Mouse (Mus musculus): ENCODE measurements around the gene Cfap43. TPM values are rescaled to one million over a fixed set of nuclear protein-coding genes. Genes with fewer than 3 reads are reported as not detected.

The Cfap43 gene
- polyA plus RNA-seq, 1 experiment from 2014 or later = 1.4 TPM

DNA sequence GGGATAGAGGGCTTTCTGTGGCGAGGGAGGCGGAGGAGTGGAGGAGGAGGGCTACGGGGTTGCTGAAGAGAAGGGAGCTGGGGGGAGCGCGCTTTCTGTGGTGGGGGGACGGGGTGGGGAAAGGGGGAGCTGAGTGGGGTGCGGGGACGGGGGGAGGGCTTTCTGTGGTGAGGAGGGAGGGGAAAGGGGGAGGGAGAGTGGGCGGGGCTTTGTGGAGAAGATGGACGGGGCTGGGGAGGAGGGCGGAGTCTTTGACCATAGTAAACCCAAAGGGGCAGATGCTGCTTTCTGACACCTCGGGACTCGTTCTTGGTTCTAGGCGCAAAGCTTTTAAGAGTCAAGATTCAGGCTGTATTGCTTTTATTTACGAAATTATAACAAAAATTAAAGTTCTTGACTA is 187.2 kb downstream of the Cfap43 start:
- H3K27me3 ChIP-seq (replicated peaks; ENCODE audit: control insufficient read depth, insufficient read depth, low read length) = no peaks in the 10 kb centered on the region
- H3K4me3 ChIP-seq (ENCODE audit: low read depth, low read length) = peak overlapping the region; percentile 79
- WGBS = 1% methylated on average over 13 of the region's 15 CpGs
- H3K4me2 ChIP-seq (ENCODE audit: low read length) = peak overlapping the region; percentile 54
- H3K27ac ChIP-seq (ENCODE audit: low read depth, low read length) = peak overlapping the region; percentile 95
- ATAC-seq = peak; percentile 18; the same call in 1 of the 2 replicates
- no peaks in the 10 kb centered on the region for H3K4me1 ChIP-seq (ENCODE audit: control insufficient read depth, insufficient read depth, low read length)
- peak; percentile 85 for DNase-seq (ENCODE audit: low spot score)
- H3K9ac ChIP-seq (ENCODE audit: low read length) = peak overlapping the region; percentile 79
- H3K9me3 ChIP-seq (replicated peaks; ENCODE audit: control insufficient read depth, low read length) = no peaks in the 10 kb centered on the region
- peaks cover 39% of the 10 kb centered on the region for H3K36me3 ChIP-seq (ENCODE audit: control insufficient read depth, insufficient read depth, low read length)

- peaks cover 34% of the 10 kb centered on the region for H3K36me3 ChIP-seq (ENCODE audit: control insufficient read depth, insufficient read depth, low read length)
- H3K27ac ChIP-seq (ENCODE audit: low read depth, low read length) = peak within 1 kb of the TSS; percentile 95
- ATAC-seq (peak; percentile 96), DNase-seq (ENCODE audit: low spot score) (peak; percentile 99)
- no peaks in the 10 kb centered on the region for H3K27me3 ChIP-seq (replicated peaks; ENCODE audit: control insufficient read depth, insufficient read depth, low read length)
- peak within 1 kb of the TSS; percentile 68 for H3K4me2 ChIP-seq (ENCODE audit: low read length)
- WGBS = under 1% methylated on average over 62 of the region's 72 CpGs
- H3K9ac ChIP-seq (ENCODE audit: low read length) = peak within 1 kb of the TSS; percentile 79
- H3K9me3 ChIP-seq (replicated peaks; ENCODE audit: control insufficient read depth, low read length) = no peaks in the 10 kb centered on the region
- peak within 1 kb of the TSS; percentile 79 for H3K4me3 ChIP-seq (ENCODE audit: low read depth, low read length)
- H3K4me1 ChIP-seq (ENCODE audit: control insufficient read depth, insufficient read depth, low read length) = no peaks in the 10 kb centered on the region; the same call in 1 of the 2 replicates
Observed at GRCm38 (mm10) chr19:47731071-47731881, 187.8 kb downstream of the Cfap43 start, which contains the start of gene Sfr1. Gene Sfr1 (plus strand): TSS chr19:47731682.

GRCm38 (mm10) chr19:47730691-47731070 is 188.4 kb downstream of the Cfap43 start:
- Histone ChIP-seq H3K4me1 (ENCODE audit: control insufficient read depth, insufficient read depth, low read length) (no peaks in the 10 kb centered on the region; the same call in 1 of the 2 replicates), H3K4me2 (ENCODE audit: low read length) (peak overlapping the region; percentile 68), H3K27me3 (replicated peaks; ENCODE audit: control insufficient read depth, insufficient read depth, low read length) (no peaks in the 10 kb centered on the region), H3K9me3 (replicated peaks; ENCODE audit: control insufficient read depth, low read length) (no peaks in the 10 kb centered on the region), H3K27ac (ENCODE audit: low read depth, low read length) (peak overlapping the region; percentile 95), H3K4me3 (ENCODE audit: low read depth, low read length) (peak overlapping the region; percentile 79), H3K9ac (ENCODE audit: low read length) (peak overlapping the region; percentile 69), H3K36me3 (ENCODE audit: control insufficient read depth, insufficient read depth, low read length) (peaks cover 28% of the 10 kb centered on the region)
- WGBS = under 1% methylated on average over 10 of the region's 12 CpGs
- ATAC-seq (peak; percentile 58), DNase-seq (ENCODE audit: low spot score) (peak; percentile 90)

DNA sequence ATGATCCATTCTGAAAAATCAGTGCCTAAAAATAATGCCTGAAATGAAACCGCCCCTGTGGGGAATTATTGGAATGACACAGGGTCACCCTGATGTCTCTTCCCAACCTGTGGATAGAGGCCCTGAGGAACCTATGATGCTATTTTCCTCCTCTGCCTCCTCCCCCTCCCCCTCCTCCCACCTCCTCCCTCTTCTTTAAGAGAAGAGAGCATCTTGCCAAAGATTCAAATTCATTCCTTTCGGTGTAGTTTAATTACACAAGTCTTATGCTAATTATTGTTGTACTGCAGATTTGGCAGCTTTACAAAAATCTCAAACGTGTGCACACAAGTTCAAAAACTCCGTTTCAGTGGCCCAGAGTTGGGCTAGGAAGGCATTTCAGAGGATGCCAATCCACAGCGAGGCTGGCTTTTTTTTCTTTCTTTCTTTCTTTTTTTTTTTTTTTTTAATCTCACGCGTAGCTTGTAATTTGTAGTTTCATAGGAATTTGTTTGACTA is 193.4 kb downstream of the Cfap43 start:
- Histone ChIP-seq H3K36me3 (ENCODE audit: control insufficient read depth, insufficient read depth, low read length) (no peaks in the 10 kb centered on the region), H3K27ac (ENCODE audit: low read depth, low read length) (no peak overlapping the region), H3K4me1 (ENCODE audit: control insufficient read depth, insufficient read depth, low read length) (no peaks in the 10 kb centered on the region; the same call in 1 of the 2 replicates), H3K9ac (ENCODE audit: low read length) (no peak overlapping the region), H3K4me3 (ENCODE audit: low read depth, low read length) (no peak overlapping the region), H3K4me2 (ENCODE audit: low read length) (no peak overlapping the region), H3K9me3 (replicated peaks; ENCODE audit: control insufficient read depth, low read length) (no peaks in the 10 kb centered on the region), H3K27me3 (replicated peaks; ENCODE audit: control insufficient read depth, insufficient read depth, low read length) (no peaks in the 10 kb centered on the region)
- ATAC-seq (peak; percentile 37; the same call in 1 of the 2 replicates), DNase-seq (ENCODE audit: low spot score) (peak; percentile 93)
- WGBS = 19% methylated on average over 7 of the region's 7 CpGs

DNA sequence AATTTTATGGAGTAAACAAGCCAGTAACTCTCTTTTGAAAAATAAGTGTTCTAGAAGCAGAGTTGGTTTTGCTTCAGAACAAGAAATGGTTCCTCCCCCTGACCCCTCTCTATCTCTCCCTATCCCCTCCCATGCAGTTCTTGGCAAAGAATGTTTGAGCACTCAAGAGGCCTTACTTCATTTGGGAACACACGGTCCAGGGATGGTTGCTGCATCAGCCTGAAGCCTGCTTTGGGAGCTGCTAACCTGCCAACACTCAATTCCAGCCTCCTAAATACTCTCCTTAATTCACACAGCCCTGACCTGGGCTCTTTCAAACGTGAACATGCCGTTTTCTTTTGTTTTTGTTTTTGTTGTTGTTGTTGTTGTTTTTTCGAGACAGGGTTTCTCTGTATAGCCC is 194.2 kb downstream of the Cfap43 start:
- no peaks in the 10 kb centered on the region for H3K36me3 ChIP-seq (ENCODE audit: control insufficient read depth, insufficient read depth, low read length)
- no peak overlapping the region for H3K4me3 ChIP-seq (ENCODE audit: low read depth, low read length)
- no peak overlapping the region for H3K27ac ChIP-seq (ENCODE audit: low read depth, low read length)
- no peak for ATAC-seq
- WGBS = 77% methylated on average over 4 of the region's 4 CpGs
- no peak overlapping the region for H3K9ac ChIP-seq (ENCODE audit: low read length)
- no peak overlapping the region for H3K4me2 ChIP-seq (ENCODE audit: low read length)
- H3K27me3 ChIP-seq (replicated peaks; ENCODE audit: control insufficient read depth, insufficient read depth, low read length) = no peaks in the 10 kb centered on the region
- no peaks in the 10 kb centered on the region for H3K9me3 ChIP-seq (replicated peaks; ENCODE audit: control insufficient read depth, low read length)
- H3K4me1 ChIP-seq (ENCODE audit: control insufficient read depth, insufficient read depth, low read length) = no peaks in the 10 kb centered on the region; the same call in 1 of the 2 replicates
- no peak for DNase-seq (ENCODE audit: low spot score)

GRCm38 (mm10) chr19:47722471-47722870 is 196.6 kb downstream of the Cfap43 start:
- Histone ChIP-seq H3K4me2 (ENCODE audit: low read length) (no peak overlapping the region), H3K4me3 (ENCODE audit: low read depth, low read length) (no peak overlapping the region), H3K9me3 (replicated peaks; ENCODE audit: control insufficient read depth, low read length) (no peaks in the 10 kb centered on the region), H3K36me3 (ENCODE audit: control insufficient read depth, insufficient read depth, low read length) (no peaks in the 10 kb centered on the region), H3K27ac (ENCODE audit: low read depth, low read length) (no peak overlapping the region), H3K27me3 (replicated peaks; ENCODE audit: control insufficient read depth, insufficient read depth, low read length) (no peaks in the 10 kb centered on the region), H3K9ac (ENCODE audit: low read length) (no peak overlapping the region), H3K4me1 (ENCODE audit: control insufficient read depth, insufficient read depth, low read length) (no peaks in the 10 kb centered on the region; the same call in 1 of the 2 replicates)
- DNase-seq (ENCODE audit: low spot score) (no peak), ATAC-seq (no peak)
- 77% methylated on average over 6 of the region's 6 CpGs for WGBS

DNA sequence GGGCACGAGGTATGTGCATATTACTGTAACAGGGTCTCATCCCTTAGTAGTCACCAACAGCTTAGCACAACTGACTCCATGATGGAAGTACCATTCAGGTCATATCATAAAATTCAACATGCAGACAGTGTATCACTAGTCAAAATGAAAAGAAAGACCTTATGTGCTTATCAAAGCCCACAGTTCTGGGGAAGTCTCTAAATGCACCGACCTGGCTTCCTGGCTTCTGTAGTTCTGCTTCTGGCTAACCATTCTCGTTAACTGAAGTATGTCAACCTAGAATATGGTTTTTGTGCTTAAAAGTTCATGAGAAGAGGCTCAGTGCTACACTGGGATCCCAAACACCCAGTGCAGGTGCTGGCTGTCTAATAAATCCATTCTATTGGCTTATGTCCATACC is 199.9 kb downstream of the Cfap43 start:
- Histone ChIP-seq H3K9me3 (replicated peaks; ENCODE audit: control insufficient read depth, low read length) (no peaks in the 10 kb centered on the region), H3K9ac (ENCODE audit: low read length) (no peak overlapping the region), H3K36me3 (ENCODE audit: control insufficient read depth, insufficient read depth, low read length) (no peaks in the 10 kb centered on the region), H3K27me3 (replicated peaks; ENCODE audit: control insufficient read depth, insufficient read depth, low read length) (no peaks in the 10 kb centered on the region), H3K4me3 (ENCODE audit: low read depth, low read length) (no peak overlapping the region), H3K4me2 (ENCODE audit: low read length) (no peak overlapping the region), H3K27ac (ENCODE audit: low read depth, low read length) (no peak overlapping the region), H3K4me1 (ENCODE audit: control insufficient read depth, insufficient read depth, low read length) (no peaks in the 10 kb centered on the region)
- WGBS = 90% methylated on average over 3 of the region's 3 CpGs
- no peak for ATAC-seq
- no peak for DNase-seq (ENCODE audit: low spot score)

- ATAC-seq = no peak
- no peak overlapping the region for H3K27ac ChIP-seq (ENCODE audit: low read depth, low read length)
- H3K4me3 ChIP-seq (ENCODE audit: low read depth, low read length) = no peak overlapping the region
- DNase-seq (ENCODE audit: low spot score) = no peak
- H3K36me3 ChIP-seq (ENCODE audit: control insufficient read depth, insufficient read depth, low read length) = no peaks in the 10 kb centered on the region
- WGBS = 66% methylated on average over 2 of the region's 2 CpGs
- H3K9ac ChIP-seq (ENCODE audit: low read length) = no peak overlapping the region
- H3K9me3 ChIP-seq (replicated peaks; ENCODE audit: control insufficient read depth, low read length) = no peaks in the 10 kb centered on the region
- no peaks in the 10 kb centered on the region for H3K4me1 ChIP-seq (ENCODE audit: control insufficient read depth, insufficient read depth, low read length)
- no peaks in the 10 kb centered on the region for H3K27me3 ChIP-seq (replicated peaks; ENCODE audit: control insufficient read depth, insufficient read depth, low read length)
- no peak overlapping the region for H3K4me2 ChIP-seq (ENCODE audit: low read length)
Observed at GRCm38 (mm10) chr19:47716144-47716543, 202.9 kb downstream of the Cfap43 start.

DNA sequence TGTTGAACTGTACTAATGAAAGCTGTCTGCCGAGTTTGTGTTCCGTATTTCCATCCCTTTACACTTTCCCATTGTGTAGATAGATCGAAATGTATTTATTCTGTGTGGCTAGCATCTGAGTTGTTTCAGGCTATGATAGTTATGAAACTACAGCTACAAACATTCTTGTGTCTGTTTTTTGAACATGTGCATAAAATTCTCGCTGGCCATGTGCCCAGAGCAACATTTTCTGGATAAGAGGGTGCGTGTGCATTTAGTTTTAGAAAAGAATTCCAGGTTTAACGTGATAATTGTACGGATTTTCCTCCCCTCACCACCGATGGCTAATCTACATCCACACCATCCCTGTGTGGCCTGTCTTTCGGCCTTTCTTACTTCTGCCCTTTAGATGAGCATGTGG is 205.6 kb downstream of the Cfap43 start:
- Histone ChIP-seq H3K27ac (ENCODE audit: low read depth, low read length) (no peak overlapping the region), H3K27me3 (replicated peaks; ENCODE audit: control insufficient read depth, insufficient read depth, low read length) (no peaks in the 10 kb centered on the region), H3K4me2 (ENCODE audit: low read length) (no peak overlapping the region), H3K9ac (ENCODE audit: low read length) (no peak overlapping the region), H3K36me3 (ENCODE audit: control insufficient read depth, insufficient read depth, low read length) (no peaks in the 10 kb centered on the region), H3K4me3 (ENCODE audit: low read depth, low read length) (no peak overlapping the region), H3K9me3 (replicated peaks; ENCODE audit: control insufficient read depth, low read length) (no peaks in the 10 kb centered on the region), H3K4me1 (ENCODE audit: control insufficient read depth, insufficient read depth, low read length) (no peaks in the 10 kb centered on the region)
- DNase-seq (ENCODE audit: low spot score) = no peak
- ATAC-seq = no peak
- 82% methylated on average over 9 of the region's 9 CpGs for WGBS

All from forebrain, embryonic 14.5 days (tissue).